Mouse (Mus musculus): ENCODE data around the gene D8Ertd738e.

DNA sequence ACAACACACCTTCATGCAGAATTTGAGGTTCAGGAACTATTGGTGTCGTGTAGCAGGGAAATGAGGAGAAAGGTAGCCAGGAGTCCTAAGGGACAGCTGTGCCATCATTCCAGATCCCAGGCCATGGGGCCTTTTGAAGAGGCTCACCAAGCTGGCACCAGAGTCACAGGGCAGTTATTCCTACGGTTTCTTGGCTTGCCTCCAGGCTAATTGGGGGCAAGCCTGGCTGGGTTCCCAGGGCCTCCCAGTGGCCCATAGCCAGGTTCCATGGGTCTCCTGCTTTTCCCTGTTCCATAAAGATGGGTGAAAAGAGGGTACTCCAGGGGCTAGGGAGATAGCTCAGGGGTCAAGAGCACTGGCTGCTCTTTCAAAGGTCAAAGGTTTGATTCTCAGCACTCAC is 7.7 kb downstream of the D8Ertd738e start:
- TF ChIP-seq POLR2A (IDR thresholded peaks at IDR 0.05; ENCODE audit: insufficient read depth, low read depth, low read length) (no peak), CTCF (IDR thresholded peaks at IDR 0.05; ENCODE audit: insufficient read depth, low read depth, low read length) (no peak)
